Mouse (Mus musculus): ENCODE measurements around the gene Dusp16. TPM values are rescaled to one million over a fixed set of nuclear protein-coding genes. Genes with fewer than 3 reads are reported as not detected.

Dusp16 gene
- 10 to 100 TPM; 17.9 to 28.5 (median 22.5) TPM for total RNA-seq (2022)

- DNase-seq (ENCODE audit: low spot score) = peak; percentile 98
These were observed at the start of gene Dusp16 for GRCm38 (mm10) chr6:134792141-134793045. Gene Dusp16, minus strand, starts transcription at chr6:134792625.

GRCm38 (mm10) chr6:134840346-134840745 lies 47.9 kb upstream of the Dusp16 start:
- no peak for DNase-seq (ENCODE audit: low spot score)

GRCm38 (mm10) chr6:134838111-134838510 lies 45.7 kb upstream of the Dusp16 start:
- DNase-seq (ENCODE audit: low spot score) = no peak

DNA sequence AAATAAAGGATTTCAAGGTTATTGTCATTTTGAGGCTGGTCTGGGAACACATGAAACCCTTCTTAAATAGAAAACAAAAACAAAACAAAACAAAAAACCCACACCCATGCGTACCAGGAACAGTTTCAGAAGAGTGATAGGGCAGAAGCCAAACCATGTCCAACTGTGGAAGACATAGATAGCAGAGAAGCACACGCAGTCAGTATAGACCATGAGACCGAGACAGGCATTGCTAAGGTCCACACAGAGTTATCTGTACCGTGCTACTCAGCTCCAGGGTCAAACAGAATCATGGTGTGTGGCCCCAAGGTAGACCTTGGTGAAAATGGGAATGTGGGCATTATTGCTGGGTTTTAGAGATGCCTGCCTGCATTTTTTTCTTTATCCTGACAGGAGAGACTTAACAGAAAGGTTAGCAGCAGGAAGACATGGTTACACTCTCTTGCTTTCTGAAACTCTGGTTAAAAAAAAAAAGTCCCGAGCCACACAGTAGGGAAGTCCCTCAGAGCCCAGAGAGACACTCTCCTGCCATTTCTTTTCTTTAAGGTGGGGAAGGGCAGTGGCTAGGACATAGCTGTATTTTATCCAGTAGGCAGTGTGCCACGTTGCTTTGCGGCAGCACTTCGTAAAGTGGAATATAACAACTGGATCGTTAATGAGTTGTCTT lies 42.3 kb upstream of the Dusp16 start:
- no peak for DNase-seq (ENCODE audit: low spot score)

GRCm38 (mm10) chr6:134830776-134831175 lies 38.4 kb upstream of the Dusp16 start:
- DNase-seq (ENCODE audit: low spot score) = no peak

- DNase-seq (ENCODE audit: low spot score) = peak; percentile 99
These were observed 37.6 kb upstream of the Dusp16 start, which contains the start of gene Crebl2 for GRCm38 (mm10) chr6:134829786-134830700. Gene Crebl2, plus strand, starts transcription at chr6:134830154.

DNA sequence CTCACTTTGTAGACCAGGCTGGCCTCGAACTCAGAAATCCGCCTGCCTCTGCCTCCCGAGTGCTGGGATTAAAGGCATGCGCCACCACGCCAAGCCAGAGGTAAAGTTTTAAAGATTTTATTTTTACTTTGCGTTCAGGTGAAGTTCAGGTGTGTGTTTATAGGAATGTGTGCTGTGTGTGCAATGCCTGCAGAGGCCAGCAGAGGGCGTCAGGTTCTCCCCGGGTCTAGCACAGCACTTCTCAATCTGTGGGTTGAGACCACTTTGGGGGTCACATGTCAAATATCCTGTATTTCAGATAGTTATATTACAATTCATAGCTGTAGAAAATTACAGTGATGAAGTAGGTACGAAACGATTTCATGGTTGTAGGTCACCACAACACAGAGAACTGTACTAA lies 30.4 kb upstream of the Dusp16 start:
- no peak for DNase-seq (ENCODE audit: low spot score)

DNA sequence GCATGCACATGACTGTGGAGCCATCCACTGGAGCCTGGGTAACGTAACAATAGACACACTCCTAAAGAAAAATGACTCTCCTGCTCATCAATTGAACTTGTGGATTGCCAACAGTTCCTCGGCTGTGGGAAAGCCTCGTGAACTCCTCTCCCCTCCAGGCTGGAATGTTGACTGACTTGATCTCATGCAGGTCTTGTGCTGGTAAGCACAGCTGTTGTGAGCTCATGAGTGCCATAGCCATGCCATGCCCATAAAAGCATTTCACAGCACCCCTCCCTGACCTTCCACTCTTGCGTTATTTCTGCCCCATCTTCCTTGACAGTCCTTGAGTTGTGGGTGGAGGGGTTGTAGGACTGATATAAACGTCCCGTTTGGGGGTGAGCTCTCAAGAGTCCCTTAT lies 28.0 kb upstream of the Dusp16 start:
- DNase-seq (ENCODE audit: low spot score) = no peak

GRCm38 (mm10) chr6:134819741-134820140 lies 27.3 kb upstream of the Dusp16 start:
- no peak for DNase-seq (ENCODE audit: low spot score)

- DNase-seq (ENCODE audit: low spot score) = no peak
These were observed 24.9 kb upstream of the Dusp16 start for GRCm38 (mm10) chr6:134817051-134817928.

DNA sequence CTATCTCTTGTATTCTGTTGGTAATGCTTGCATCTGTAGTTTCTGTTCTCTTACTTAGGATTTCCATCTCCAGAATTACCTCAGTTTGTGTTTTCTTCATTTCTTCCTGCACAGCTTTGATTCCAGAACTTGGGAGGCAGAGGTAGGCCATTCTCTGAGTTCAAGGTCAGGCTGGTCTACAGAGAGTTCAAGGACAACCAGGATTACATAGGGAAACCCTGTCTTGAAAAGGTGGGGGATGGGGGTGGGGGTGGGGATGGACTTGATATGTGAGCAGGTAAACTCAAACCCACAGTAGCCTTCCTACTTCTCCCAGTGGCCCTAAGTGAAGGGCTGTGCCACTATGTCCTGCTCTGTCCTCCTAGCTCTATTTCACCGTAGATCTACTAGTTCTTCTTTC lies 20.6 kb upstream of the Dusp16 start:
- DNase-seq (ENCODE audit: low spot score) = no peak

- no peak for DNase-seq (ENCODE audit: low spot score)
These were observed 15.4 kb upstream of the Dusp16 start for GRCm38 (mm10) chr6:134807794-134808193.

DNA sequence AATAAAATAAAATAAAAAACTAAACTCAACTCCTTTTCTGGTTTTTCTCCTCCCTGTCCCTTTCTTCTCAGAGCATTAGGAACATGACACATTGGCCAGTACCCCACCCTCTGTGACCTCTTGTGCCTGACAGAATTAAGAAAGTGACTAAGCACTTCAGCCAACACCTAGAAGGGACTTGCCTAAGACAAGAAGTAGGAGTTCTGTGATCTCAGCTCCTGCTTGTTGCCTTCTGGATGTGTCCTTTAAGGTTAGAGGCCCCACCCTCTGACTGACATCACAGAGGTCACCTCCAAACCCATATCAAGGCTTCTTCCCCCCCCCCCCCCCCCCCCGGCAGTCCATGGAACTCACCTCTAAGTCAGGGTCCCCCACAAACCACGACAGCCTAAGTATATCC lies 14.7 kb upstream of the Dusp16 start:
- no peak for DNase-seq (ENCODE audit: low spot score)

DNA sequence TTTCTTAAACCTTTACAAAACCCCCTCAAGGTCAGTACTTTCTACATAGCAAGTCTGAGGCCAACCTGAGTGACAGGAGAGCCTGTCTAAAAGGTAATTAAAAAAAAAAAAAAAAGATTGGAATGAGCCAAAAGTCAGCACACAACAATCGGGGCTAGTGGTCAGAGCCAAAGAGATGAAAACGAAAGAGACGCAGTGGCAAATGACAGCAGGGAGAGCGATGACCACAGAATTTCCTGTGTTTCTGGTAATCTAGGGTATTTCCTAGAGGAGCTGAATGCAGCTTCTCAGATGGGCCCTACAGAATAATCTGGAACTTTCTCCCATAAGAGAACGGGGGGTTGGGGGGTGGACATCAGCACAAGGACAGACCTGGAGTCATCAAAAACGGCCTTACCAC lies 13.7 kb upstream of the Dusp16 start:
- DNase-seq (ENCODE audit: low spot score) = no peak

- DNase-seq (ENCODE audit: low spot score) = no peak
These were observed 12.4 kb upstream of the Dusp16 start for GRCm38 (mm10) chr6:134804736-134805277.

GRCm38 (mm10) chr6:134802641-134803043 lies 10.2 kb upstream of the Dusp16 start:
- no peak for DNase-seq (ENCODE audit: low spot score)

GRCm38 (mm10) chr6:134801483-134801882 lies 9.1 kb upstream of the Dusp16 start:
- no peak for DNase-seq (ENCODE audit: low spot score)

DNA sequence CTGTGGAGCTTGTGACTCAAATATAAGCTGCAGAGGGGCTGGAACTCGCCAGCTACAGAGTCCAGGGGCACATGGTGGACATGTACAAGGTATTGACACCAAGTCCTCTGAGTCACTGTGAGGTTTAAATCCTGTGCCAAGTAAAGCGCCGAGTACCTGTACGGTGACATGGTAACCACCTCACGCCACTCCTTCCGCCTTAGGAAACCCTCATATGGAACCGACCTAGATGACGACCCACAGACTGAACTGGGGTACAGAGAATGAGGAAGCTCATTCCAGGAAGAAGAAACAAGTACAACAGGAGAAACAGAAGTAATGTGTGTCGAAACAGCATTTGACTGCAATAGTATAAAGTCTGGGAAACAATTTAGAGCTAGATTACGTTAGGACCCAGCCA lies 3.9 kb upstream of the Dusp16 start:
- DNase-seq (ENCODE audit: low spot score) = no peak

DNA sequence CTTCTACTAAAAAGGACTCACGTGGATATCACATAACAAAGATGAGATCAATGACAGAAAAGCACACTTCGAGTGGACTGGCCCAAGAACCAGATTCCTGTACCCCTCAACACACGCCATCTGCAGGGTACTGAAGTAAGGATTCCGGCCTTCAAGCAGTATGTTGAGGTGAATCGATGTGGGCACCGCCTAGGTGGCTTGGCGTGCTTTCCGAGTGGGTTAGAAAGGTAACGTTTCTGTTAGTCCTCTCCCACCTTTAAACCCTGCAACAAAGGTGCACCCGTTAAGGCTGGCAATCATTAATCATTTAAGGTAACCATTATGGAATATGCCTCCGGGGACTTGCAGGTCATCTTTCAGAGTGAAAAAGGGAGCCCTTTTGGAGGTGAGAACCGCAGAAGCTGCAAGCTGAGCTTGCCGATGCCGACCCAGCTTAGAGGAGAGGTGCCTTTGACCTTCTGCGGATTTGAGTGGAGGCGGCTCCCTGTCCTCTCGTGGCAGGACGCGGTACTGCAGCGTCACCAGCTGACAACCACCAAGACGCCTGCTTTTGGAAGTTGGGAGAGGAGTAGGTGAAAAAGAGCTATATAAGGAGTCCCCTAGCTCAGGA lies 1.6 kb upstream of the Dusp16 start:
- DNase-seq (ENCODE audit: low spot score) = peak; percentile 78
